Mouse (Mus musculus) megakaryocyte, embryonic 14.5 days (primary cell): ENCODE data around the gene Ube2e1.

Source experiments
- FLI1 ChIP-seq: IDR thresholded peaks from 2 replicates; pipeline ENCODE4 v1.6.1; 2012; ENCODE audit warnings: low read length, inconsistent platforms, mixed read lengths
- GATA1 ChIP-seq: IDR thresholded peaks from 3 replicates; pipeline ENCODE4 v1.6.1; 2012; ENCODE audit warnings: mixed read lengths, low read length, inconsistent platforms, borderline replicate concordance

- TF ChIP-seq GATA1: no peak
- no peak for TF ChIP-seq FLI1
Observed at GRCm38 (mm10) chr14:18373758-18374405, 42.2 kb upstream of the Ube2e1 start.
